Mouse (Mus musculus) frontal cortex, postnatal 10 days (tissue): Measurements from ENCODE around the gene Arid3b.
"Not testable (repeated sequence)": the region's sequence is repeated elsewhere in the genome, so short reads cannot be mapped to it uniquely, and the experiment has no call there.

Experiments
- DNase-seq, 2 experiments: peaks; one replicate each; pipeline ENCODE4 v3.0.0; 2022; ENCODE audit warnings: low spot score in 2 of 2, mixed read lengths in 1 of 2

The Arid3b gene

GRCm38 (mm10) chr9:57836581-57837170, at the start of gene Arid3b:
TSS of gene Arid3b (minus strand) at chr9:57836793.
- peak; percentile 91 to 92 for DNase-seq

- DNase-seq, result no peak
Observed at GRCm38 (mm10) chr9:57883413-57883812, 46.8 kb upstream of the Arid3b start.

- DNase-seq, result not testable (repeated sequence)
Observed at GRCm38 (mm10) chr9:57881781-57882180, 45.2 kb upstream of the Arid3b start.

GRCm38 (mm10) chr9:57880278-57880677, 43.7 kb upstream of the Arid3b start:
- no peak for DNase-seq

- DNase-seq, result no peak
Observed at GRCm38 (mm10) chr9:57879213-57879612, 42.6 kb upstream of the Arid3b start.

GRCm38 (mm10) chr9:57874994-57875393, 38.4 kb upstream of the Arid3b start:
- DNase-seq, result no peak

- no peak for DNase-seq
Observed at GRCm38 (mm10) chr9:57874134-57874533, 37.5 kb upstream of the Arid3b start.

GRCm38 (mm10) chr9:57870273-57870816, 33.8 kb upstream of the Arid3b start:
- no peak for DNase-seq

- no peak for DNase-seq
Observed at GRCm38 (mm10) chr9:57868767-57869166, 32.2 kb upstream of the Arid3b start.

GRCm38 (mm10) chr9:57867880-57868279, 31.3 kb upstream of the Arid3b start:
- no peak for DNase-seq

GRCm38 (mm10) chr9:57867236-57867635, 30.6 kb upstream of the Arid3b start:
- peak in 1 of 2 experiments; percentile 24 for DNase-seq

- DNase-seq, result no peak
Observed at GRCm38 (mm10) chr9:57866530-57866929, 29.9 kb upstream of the Arid3b start.

- DNase-seq, result no peak
Observed at GRCm38 (mm10) chr9:57864336-57864735, 27.7 kb upstream of the Arid3b start.

- peak; percentile 57 to 60 for DNase-seq
Observed at GRCm38 (mm10) chr9:57861951-57862471, 25.4 kb upstream of the Arid3b start.

- DNase-seq, result no peak
Observed at GRCm38 (mm10) chr9:57856456-57856855, 19.9 kb upstream of the Arid3b start.

GRCm38 (mm10) chr9:57854280-57854679, 17.7 kb upstream of the Arid3b start:
- DNase-seq, result no peak

- DNase-seq, result no peak
Observed at GRCm38 (mm10) chr9:57839032-57839431, 2.4 kb upstream of the Arid3b start.

GRCm38 (mm10) chr9:57835841-57836514, 615 bp downstream of the Arid3b start:
- DNase-seq, result no peak

GRCm38 (mm10) chr9:57834629-57835417, 1.8 kb downstream of the Arid3b start:
- no peak for DNase-seq

- DNase-seq, result no peak
Observed at GRCm38 (mm10) chr9:57833762-57834471, 2.7 kb downstream of the Arid3b start.

GRCm38 (mm10) chr9:57831267-57832082, 5.1 kb downstream of the Arid3b start:
- DNase-seq, result peak; percentile 90 to 91
